Mouse (Mus musculus) G1E-ER4 (cell line): ENCODE data around the gene Ascc1. TPM values are rescaled to one million over a fixed set of nuclear protein-coding genes. Genes with fewer than 3 reads are reported as not detected.

Experiments
- GATA1 ChIP-seq: IDR thresholded peaks from one replicate; pipeline ENCODE4 v1.8.0; 2012; ENCODE audit warnings: low read length, inconsistent platforms
- polyA plus RNA-seq: library from polyadenylated mRNA; stranded (reverse); fragments of >175 nt; gene quantifications from 2 replicates; pipeline ENCODE4 v1.2.3, GENCODE M21; 2012

Gene Ascc1
- polyA plus RNA-seq, 1 experiment = 31.6 TPM

DNA sequence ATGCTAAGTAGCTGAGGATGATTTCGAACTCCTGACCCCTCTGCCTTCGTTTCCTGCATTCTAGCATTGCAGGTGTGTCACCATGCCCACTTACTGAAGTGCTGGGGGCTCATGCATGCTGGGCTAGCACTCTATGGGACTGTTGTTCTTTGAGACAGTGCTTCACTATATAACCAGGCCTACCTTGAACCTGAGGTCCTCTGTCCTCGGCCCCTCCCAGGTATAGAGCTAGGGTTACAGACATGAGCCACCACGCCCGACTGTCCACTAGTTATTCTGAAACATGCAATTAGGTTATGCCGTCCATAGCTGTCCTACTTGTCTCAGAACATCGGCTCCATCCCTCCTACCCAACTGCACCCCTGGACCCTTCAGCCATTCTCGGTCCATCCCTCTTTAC, 30.8 kb upstream of the Ascc1 start:
- TF ChIP-seq GATA1 = no peak

DNA sequence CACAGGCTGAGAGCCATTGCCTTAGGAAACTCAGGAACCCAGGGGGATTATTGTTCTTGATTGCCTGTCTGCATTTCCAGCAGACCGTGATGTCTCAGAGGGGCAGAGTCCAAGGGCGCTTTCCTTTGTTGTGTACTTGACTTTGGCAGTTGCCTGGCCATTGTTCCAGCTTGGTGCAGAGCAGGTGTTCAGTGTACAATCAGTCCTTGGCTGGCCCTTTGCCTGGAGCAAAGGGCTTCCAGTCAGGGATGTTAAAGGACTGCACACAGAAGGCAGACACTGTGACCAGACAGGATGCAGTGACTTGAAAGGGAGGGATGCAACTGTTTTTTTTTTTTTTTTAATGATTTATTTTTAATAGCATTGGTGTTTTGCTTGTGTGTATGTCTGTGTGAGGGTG, 30.1 kb upstream of the Ascc1 start:
- TF ChIP-seq GATA1 = no peak

DNA sequence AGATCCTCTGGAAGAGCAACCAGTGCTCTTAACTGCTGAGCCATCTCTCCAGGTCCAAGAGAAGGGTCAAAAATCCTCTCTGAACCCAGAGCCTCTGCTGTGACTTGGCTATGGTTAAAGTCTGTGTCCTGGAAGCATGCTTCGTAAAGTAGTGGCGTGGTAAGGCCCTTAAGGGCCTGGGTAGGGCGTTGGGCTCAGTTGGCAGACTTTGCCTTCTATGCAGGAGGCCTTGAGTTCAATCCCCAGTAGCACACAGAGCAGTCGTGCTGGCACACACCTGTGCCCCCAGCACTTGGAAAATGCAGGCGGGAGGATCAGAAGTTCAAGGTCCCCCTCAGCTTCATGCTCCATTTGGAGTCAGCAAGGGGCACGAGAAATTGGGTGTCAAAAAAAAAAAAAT, 29.6 kb upstream of the Ascc1 start:
- TF ChIP-seq GATA1 = no peak

DNA sequence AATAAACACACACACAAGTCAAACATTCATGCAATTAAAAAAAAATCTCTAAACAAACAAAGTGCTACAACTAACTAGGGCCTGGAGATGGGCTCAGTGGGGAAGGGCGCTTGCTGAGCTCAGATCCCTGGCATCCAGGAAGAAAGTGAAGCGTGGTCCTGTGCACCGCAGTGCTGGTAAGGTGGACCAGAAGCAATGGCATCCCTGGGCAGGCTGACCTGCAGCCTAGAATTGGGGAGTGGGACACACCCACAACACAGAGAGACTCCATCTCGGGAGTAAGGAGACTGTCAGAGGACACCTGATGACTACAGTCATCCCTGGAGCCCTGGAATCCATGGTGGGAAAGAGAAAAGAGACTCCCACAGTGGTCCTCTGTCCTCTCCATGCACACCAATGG, 29.2 kb upstream of the Ascc1 start:
- TF ChIP-seq GATA1 = no peak

DNA sequence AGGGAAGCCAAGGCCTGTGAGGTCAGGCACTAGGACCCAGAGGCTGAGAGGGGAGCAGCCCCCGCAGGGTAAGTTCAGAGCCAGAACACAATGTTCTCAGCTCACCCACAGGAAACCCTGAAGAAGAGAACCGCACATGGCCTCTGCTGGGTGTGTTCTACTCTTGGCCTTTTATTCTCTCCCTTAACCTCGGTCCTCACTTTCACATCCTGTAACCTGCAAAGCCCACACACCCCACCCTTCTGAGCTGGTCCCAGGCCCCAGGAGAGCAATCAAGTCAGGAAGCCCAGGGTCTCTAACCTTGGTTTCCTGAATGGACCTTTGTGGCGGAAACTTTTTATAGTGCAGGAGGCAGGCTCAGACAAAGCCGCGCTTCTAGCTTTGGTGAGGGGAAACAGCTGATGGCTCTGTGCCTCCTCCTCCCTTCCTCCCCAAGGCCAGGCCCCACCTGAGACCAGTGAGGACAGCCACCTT, 28.4 kb upstream of the Ascc1 start:
- no peak for TF ChIP-seq GATA1

DNA sequence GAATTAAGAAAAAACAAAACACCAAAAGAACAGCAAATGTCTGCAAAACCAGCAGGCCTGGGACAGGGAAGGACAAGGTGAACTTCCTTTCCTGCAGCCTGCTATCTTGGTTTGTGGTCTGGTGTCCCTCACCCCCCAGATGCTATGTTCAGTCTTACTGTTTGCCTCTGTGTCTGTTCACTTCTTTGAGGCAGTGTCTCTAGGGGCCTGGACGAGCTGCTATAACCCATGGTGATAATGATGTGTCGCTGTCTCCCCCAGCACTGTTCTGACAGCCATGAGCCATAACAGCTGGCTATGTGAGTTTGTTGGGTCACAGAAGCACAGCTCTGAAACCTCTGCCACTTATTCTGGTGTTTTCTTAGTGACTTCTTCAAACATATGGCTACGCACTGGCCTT, 27.8 kb upstream of the Ascc1 start:
- TF ChIP-seq GATA1 = no peak

DNA sequence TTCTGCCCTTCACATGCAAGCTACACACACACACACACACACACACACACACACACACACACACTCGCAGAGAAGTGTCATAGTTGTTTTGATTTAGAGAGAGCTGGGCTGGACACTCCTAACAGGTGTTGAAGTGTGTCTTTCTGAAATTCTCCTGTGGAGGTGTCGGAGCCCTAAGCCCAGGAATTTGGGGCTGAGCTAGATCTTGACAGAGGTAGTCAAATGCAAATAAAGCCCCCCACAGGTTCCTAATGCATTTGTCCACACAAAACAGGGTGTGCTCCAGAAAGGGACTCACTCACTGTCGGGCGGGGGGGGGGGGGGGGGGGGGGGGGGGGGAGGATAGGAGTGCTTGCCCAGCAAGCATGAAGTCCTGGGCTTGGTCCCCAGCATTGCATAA, 25.5 kb upstream of the Ascc1 start:
- TF ChIP-seq GATA1 = no peak

DNA sequence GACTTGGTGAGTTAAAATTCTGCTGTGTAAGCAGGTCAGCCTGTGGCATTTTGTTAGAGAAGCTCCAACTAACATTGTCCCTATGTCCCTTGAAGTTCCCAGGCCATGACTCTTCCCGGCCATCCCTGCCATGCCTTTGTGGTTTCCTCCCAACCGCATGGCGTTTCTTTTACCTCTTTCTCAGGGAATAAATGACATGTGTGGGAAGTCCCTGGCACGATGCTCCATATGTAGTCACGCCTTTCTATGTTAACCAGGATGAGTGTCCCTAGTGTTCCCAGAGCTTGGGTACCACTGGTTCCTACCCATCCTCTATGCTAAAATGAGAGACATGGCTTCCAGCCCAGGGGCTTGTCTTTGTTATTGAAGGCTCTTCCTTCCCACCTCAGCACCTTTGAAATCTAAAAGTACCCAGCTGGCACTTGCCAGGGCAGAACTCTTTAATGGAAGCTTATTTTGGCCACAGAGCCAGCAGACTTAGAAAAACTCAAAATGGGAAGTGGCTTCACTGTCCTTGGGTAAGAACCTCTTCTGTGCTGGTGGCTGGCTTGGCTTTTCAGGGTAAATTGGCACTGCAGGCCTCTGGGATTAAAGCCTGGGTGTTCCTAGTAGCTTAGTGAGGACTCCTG, 24.8 kb upstream of the Ascc1 start:
- no peak for TF ChIP-seq GATA1

DNA sequence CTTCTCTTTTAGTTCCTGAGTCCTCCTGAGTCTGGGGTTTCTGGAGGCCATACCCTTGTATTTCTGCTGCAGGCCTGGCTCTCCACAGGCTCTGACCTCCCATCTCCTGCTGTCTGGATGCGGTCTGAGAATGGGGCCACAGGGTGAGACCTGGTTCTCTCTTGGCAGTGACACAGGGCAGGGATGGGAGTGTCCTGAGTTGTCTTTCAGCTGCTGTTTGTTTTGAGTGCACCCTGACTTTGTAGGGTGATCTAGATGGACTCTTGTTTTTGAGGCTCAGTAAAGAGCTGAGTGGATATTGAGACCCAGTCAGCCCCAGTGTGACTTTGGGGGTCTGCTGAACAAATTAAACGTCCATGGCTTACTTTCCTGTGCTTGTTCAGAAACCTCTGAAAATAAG, 24.2 kb upstream of the Ascc1 start:
- no peak for TF ChIP-seq GATA1

DNA sequence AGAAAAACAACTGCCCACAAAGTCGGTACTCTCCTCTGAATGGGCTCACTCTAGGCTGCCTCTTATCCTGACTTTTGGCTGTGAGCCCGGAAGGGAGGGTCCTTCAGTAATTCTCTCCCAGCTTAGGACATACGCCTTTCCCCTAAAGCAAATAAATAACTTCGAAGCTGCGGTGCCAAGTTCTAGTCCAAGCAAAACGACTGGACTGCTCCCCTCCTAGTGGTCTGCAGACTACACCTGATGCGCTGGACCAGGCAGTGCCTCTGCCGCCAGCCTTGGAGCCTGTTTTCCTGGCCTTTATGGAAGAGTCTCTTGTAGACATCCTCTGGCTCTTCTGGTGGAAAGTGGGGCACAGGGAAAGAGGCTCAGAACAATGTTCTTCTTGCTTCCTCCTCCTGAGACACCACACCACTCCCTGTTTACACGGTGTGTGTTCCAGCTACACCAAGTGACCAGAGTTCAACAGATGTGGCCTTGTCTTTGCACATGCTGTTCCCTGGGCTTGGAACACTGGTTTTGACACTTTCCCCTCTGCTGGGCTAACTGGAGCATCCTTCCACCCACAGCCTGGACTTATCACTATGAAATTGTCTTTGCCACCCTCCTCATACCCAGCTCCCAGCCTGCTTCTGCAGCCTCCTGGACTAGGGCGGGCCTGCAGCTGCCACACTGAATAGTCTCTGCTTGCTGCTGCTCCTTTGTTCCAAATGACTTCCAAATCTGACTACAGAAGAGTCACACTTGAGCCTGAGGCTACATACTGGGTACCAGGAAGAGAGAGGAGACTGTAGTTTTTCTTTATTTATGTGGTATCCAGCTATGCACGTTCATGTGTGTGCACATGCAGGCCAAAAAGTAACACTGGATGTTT, 23.5 kb upstream of the Ascc1 start:
- TF ChIP-seq GATA1 = no peak

DNA sequence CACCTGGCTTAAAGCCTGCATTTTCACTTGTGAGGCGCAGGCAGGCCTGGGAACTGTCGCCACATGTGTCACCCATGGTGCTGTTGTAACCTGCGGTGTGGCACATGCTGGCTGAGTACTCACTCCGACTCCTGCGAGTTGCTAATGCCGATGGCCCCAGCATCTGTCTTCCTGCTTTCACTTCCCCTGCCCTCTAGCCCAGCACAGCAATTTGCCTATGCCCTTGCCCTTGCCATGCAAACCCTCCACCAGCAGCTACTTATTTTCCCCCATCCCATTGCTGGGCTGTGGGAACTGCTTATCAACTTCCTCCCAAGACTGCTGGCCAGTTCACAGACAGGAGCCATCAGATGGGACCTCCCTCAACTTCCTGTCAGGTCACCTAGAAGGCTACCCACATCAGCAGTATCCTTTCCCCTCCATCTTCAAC, 21.8 kb upstream of the Ascc1 start:
- TF ChIP-seq GATA1 = no peak

DNA sequence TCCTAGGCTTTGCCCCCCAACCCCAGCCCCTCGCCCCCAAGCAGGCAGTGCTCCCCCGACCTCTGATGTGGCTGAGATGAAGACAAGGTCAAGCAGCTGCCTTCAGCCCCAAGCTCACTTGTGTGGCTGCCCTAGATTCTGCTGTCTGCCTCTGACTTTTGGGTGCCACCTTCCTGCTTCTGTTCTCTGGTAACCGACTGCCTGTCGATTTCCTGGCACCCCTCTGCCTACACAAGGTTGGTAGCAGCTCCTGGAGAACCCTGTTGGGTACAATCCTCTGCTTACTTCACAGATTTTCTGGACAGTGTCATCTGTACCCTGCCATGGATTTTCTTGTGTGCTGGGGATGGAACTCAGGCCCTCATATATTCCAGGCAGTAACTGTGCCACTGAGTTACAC, 21.3 kb upstream of the Ascc1 start:
- TF ChIP-seq GATA1 = no peak

DNA sequence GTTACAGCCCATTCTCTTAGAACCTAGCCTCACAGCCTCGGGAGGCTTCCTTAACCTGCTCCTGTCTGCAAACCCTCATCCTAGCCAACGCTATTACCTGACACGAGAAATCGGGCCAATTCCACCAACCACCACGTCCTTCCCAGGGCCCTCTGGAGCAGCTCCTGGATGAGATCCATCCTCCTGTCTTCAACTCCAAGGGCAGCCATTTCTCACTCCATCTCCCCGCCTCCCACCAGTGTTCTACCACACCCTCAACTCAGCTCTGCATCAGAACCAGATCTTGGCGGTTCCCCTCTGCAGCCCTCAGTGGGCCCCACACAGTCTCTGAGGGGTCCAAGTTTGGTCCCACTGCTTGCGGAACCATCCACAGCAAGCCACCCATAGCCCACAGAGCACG, 20.8 kb upstream of the Ascc1 start:
- TF ChIP-seq GATA1 = no peak

DNA sequence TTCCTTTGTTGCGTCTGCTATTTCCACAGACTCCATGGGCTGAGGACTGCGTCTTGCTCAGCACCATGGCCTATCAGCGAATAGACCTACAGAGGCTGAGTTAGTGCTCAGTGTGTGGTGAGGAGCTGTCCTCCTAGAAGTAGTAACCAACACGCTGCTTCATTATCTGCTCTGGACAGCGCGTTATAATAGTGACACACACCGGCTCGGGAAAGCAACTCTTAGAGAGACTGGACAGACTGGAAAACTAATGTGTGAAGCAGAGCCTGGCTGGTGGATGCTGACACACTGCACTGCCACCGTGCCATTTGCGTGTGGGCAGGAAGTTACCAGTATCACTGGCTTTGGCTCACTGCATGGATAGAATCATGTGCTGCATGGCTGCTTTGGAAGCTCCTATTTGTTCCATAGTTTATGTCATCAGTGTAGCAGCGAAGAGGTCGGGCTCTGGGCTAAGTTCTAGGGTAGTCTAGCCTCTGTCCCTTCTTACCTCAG, 20.2 kb upstream of the Ascc1 start:
- no peak for TF ChIP-seq GATA1

DNA sequence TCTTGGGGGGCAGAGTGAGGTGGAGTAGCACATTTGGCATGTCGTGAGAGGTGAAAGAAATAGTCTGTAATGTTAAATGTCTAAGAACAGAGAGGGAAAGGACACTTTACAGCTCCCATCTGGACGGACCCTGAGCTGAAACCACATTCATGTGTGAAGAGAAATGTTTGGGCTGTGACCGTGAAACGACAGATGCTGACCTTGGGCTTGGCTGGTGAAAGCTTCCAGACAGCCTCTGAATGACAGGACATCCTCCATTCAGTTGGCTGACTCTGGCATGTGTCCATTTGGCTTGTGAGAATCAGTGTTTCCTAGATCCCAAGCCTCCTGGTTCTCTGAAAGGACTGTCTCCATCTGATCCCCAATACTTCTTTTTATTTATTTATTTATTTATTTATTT, 14.6 kb upstream of the Ascc1 start:
- no peak for TF ChIP-seq GATA1

DNA sequence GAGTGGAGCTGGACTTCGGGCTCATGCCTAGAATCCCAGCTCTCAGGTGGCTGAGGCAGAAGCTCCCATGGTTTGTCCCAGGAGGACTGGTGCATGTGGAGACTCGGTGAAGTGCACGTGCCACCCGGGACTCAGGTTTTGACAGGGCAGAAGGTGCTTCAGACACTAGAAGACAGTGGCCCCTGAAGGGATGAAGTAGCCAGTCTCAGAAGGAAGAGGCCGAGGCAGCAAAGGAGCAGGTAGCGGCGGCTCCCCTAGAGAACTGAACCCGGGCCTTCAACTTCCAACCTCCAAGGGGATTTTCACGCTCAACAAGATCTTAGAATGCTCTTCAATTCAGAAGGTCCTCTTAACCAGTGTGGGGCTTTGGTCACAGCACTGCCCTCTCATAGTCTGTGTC, 12.2 kb upstream of the Ascc1 start:
- no peak for TF ChIP-seq GATA1
